ENCODE assay signal across 8 mouse cellular contexts in genomic region chr2:38099120-38099773, GRCm38 (mm10).
DNase-seq lines count a peak whose midpoint lies in the region; ATAC-seq lines count a peak whose summit lies in the region.

No protein-coding gene starts in this region.

- H3K4me1 ChIP-seq in limb, embryonic 13.5 days = peaks cover 69% of the 10 kb centered on the region

- H3K27me3 ChIP-seq in limb, embryonic 13.5 days = no peaks in the 10 kb centered on the region

- no peak overlapping the region for H3K9ac ChIP-seq in limb, embryonic 13.5 days

- DNase-seq in cerebellum, adult 18-20 months = peak; percentile 38 to 47
- DNase-seq in cerebellum, adult 8-10 months = no peak
- DNase-seq in urinary bladder, postnatal 14 days (ENCODE audit: low spot score) = peak; percentile 51
- DNase-seq in urinary bladder, postnatal 4 days (ENCODE audit: low spot score in 2 of 2) = no peak
- no peak for DNase-seq in left cerebral cortex, adult 11 months (ENCODE audit: low spot score)
- DNase-seq in thymus, postnatal 4 days = no peak

- H3K36me3 ChIP-seq in limb, embryonic 13.5 days = no peaks in the 10 kb centered on the region

- 53% methylated on average over 4 of the region's 4 CpGs for WGBS in limb, embryonic 13.5 days

- H3K27ac ChIP-seq in limb, embryonic 13.5 days = peak overlapping the region; percentile 55; the same call in 1 of the 2 replicates

- no peaks in the 10 kb centered on the region for H3K9me3 ChIP-seq in limb, embryonic 13.5 days

- ATAC-seq in limb, embryonic 13.5 days (ENCODE audit: low FRiP score, low read depth) = no peak
- no peak for ATAC-seq in frontal cortex, adult (ENCODE audit: low TSS enrichment)

- no peak overlapping the region for H3K4me2 ChIP-seq in limb, embryonic 13.5 days (replicated peaks)

- no peak overlapping the region for H3K4me3 ChIP-seq in limb, embryonic 13.5 days

Comparison
In these comparisons a context has a peak if more than half of its experiments do, and no peak if none do; other contexts are left out.
1. DNase-seq: peak in cerebellum, adult 18-20 months (2 of 2) and urinary bladder, postnatal 14 days (single experiment); none in cerebellum, adult 8-10 months (single experiment), urinary bladder, postnatal 4 days (0 of 2), left cerebral cortex, adult 11 months (single experiment) and thymus, postnatal 4 days (single experiment).